Mouse (Mus musculus) olfactory bulb, adult 2 months (tissue): ENCODE measurements around the gene Rhpn2.

Source experiments
- CTCF ChIP-seq: fragments of 200-500 bp; IDR thresholded peaks from 2 replicates; pipeline ENCODE4 v1.5.1; 2012; ENCODE audit warnings: low read depth, mild to moderate bottlenecking, low read length, moderate library complexity; ENCODE audit not compliant: insufficient read depth
- POLR2A ChIP-seq: fragments of 200-500 bp; IDR thresholded peaks from 2 replicates; pipeline ENCODE4 v1.6.1; 2012; ENCODE audit warnings: mild to moderate bottlenecking, low read depth, low read length, moderate library complexity; ENCODE audit not compliant: insufficient read depth

- no peak for TF ChIP-seq CTCF
- no peak for TF ChIP-seq POLR2A
Observed at GRCm38 (mm10) chr7:35340196-35340595, 6.2 kb downstream of the Rhpn2 start.
